Mouse (Mus musculus): ENCODE data around the gene Podn.

DNA sequence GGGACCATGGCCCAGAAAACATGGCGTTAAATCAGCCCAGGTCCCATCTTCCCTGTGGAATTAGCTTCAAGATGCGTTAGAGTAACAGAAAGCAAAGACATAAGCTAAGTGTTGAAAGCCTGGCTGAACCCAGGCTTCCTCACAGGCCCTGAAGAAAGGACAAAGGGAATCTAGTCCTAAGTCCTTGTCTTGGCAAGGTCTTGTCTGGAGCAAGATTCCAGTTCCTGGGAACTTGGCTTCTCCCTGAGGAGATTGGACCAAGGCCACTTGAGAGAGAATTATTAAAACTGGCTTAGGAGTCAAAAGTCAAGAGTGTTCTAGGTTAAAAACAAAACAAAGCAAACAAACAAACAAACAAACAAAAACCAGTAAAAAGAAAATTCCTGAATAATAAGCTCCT, 32.1 kb upstream of the Podn start:
- TF ChIP-seq CTCF (IDR thresholded peaks at IDR 0.05; ENCODE audit: control insufficient read depth, insufficient read depth, insufficient replicate concordance, low read depth, low read length) (no peak), POLR2A (IDR thresholded peaks at IDR 0.05; ENCODE audit: control insufficient read depth, low read depth, low read length) (no peak)
